Mouse (Mus musculus) right cerebral cortex, adult 18-20 months (tissue): ENCODE measurements around the gene Trappc6a.
A peak's percentile ranks its signal among the peaks of the same experiment; 100 is the strongest.
"Not testable (repeated sequence)": the region's sequence is repeated elsewhere in the genome, so short reads cannot be mapped to it uniquely, and the experiment has no call there.

Experiments
- DNase-seq: peaks from one replicate; pipeline ENCODE4 v3.0.0; 2022; ENCODE audit warnings: mixed read lengths

Trappc6a gene

DNA sequence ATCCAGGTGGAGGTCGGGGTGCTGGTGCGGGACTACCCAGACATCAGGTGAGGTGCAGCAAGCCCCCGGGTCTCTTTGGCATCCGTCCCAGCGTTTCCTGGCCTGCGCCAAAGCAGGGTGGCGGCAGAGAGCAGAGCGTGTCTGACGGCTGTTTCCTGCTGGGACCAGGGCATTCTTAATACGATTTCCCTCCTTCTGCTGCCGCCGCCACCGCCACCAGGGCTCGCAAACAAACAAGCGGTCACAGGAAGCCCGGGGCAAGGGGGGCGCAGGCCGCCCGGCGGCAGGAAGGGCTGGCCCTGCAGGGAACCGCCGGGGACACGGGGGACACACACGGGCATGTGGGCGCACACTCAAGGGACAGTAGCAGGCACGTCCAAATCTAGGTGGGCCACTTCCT is 16.5 kb upstream of the Trappc6a start:
- no peak for DNase-seq

DNA sequence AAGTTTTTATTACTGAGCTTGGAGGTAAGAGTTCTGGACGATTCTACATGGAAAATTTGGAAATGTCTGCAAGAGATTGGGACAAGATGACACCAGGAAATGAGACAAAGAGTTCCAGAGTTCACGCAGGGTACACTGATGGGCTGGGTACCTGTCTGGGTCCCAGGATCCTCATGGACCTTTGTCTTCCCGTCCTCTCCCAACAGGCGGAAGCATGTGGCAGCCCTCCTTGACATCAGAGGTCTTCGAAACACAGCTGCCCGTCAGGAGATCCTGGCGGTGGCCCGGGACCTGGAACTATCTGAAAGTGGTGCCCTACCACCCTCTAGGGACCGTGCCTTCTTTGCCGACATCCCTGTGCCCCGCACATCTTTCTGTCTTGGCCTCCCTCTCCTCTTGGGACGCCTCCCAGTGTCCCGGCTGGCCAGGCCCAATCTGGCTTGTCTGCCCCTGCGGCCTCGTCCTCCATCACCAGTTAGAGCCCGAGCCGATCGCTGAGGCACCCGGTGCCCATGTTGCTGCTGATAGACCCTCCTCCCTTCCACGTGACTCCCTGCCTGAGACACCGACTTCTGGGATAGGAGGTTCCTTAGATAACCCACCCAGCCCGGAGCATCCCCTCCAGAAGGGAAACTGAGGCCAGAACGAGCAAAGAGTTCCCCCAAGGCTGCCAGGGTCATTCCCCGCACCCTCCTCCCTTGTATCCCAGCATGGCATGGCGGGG is 13.3 kb upstream of the Trappc6a start:
- DNase-seq: no peak

DNA sequence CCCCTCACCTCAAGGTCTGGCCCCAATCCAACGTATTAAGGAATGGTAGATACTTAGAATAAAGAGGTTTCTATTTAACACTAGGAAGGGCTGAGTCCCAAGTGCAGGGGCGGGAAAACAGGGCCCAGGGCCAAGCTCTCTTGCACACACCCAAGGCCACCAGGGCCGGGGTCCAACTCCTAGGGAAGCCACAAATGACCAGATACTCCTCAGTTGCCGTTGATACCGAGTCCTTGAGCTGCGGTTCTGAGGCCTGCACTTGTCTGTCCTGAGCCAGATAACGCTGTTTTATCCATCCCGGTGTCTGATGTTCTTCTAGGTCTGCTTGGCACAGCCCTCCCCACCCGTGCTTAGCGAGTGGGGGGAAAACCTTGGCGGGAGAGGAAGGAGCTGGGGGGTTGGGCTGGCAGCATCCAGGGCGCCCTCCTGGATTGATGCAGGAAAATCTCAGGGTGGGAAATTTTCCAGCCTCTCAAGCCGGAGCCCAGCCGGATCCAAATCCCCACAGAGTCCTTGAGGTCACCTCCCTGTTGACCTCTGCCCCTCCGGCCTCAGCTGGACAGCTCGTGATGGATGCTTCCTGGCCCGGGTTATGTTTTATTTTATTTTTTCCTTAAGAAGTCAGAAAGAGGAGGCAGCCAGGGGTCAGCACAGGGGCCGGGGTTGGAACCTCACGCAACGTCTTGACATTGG is 12.5 kb upstream of the Trappc6a start:
- no peak for DNase-seq

GRCm38 (mm10) chr7:19496214-19496555 is 12.0 kb upstream of the Trappc6a start:
- DNase-seq: no peak

- DNase-seq: no peak
Measured at GRCm38 (mm10) chr7:19498326-19498725, 9.9 kb upstream of the Trappc6a start.

DNA sequence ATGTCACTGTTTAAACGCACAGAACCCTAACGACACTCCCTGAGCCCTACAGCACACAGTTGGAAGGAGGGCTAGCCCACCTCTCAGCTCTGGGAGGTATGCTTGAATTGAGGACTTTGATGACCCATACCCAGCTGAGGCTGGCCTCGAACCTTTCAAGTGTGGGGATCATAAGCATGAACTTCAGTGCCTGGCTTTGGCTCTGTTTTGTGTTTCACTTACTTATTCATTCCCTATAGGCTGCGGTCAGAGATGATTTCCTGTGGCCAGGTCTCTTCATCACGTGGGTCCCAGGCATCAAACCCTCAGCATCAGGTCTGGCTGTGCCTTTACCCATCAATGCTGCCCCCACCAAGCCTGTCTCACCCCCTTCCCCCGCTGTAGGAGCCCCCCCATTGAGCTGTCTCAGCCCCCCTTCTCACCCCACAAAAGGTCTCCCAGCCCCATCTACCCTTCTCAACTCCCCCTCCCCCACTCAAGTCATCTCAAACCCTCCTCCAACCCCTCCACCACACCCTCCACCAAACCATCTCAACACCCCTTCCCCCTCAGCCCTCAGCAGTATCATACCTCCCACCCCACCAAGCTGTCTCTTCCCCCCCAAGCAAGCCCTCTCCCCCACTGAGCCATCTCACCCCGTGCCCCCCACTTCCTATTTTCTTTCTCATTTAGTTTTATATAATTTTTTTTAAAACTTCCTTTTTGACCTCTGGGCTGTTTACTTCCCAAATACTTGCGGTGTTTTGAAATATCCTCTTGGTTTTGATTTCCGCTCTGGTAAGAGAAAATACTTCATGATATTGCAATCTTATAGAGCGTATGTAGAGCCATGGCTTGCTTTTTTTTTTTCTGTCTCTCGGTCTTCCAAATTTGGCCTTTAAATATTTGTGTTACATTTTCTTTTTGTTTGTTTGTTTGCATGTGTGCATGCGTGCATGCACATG is 7.5 kb upstream of the Trappc6a start:
- no peak for DNase-seq

- DNase-seq: no peak
Measured at GRCm38 (mm10) chr7:19501658-19502057, 6.5 kb upstream of the Trappc6a start.

DNA sequence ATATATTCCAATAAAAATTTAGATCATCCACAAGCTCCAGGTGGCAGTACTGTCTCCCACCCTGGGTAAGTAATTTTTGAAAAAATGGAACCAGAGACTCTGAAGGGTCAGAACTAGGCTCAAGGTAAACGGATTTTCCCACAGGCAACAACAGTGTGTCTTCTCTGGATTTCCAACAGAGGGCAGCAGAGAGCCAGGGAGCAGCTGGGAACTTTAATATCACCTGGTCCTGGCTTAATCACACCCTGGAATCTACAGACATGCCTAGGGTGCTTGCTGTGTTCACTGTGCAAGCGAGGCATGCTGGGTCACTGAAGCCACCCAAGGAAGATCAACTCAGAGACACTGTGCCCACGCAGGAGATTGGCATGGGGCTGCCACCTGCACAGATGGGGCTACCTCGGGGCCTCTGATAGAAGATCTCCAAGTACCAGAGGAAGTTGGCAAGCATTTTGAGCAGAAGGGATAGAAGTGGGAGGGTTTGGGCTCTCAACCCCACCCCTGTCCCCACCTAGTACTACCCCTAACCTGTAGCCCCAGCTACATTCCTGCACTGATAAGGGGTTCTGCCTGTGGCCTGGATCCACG is 4.6 kb upstream of the Trappc6a start:
- no peak for DNase-seq

- no peak for DNase-seq
Measured at GRCm38 (mm10) chr7:19506326-19506725, 1.9 kb upstream of the Trappc6a start.

DNA sequence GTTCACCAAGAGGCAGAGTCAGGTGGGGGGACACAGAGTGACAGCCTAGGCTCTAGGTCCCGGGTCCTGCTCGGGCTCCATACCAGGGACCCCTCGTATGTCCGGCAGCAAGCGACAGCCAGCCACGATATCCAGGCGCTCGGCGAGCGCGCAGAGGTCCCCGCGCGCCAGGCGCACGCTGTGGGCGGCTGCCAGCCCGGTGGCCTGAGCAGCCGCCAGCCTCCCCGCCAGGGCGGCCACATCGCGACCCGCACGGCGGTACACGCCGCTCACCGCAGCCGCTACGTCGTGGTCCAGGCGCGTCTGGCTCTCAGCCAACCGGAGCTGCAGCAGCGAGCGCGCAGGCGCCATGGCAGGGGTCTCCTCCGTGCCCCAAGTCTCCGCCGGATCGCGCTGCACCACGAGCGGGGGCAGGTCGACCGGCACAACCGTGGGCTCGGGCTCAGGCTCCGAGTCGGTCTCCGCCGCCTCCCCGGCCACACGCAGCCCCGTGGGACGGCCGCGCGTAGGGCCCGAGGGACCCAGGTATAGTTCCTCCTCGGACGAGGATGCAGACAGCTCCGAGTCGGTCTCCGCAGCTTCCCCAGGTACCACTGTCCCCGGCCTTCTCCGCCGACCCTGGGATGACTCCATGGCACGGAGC is 1.1 kb upstream of the Trappc6a start:
- no peak for DNase-seq

GRCm38 (mm10) chr7:19507612-19507981 is 598 bp upstream of the Trappc6a start:
- no peak for DNase-seq

GRCm38 (mm10) chr7:19508924-19509568 is 851 bp downstream of the Trappc6a start:
- no peak for DNase-seq

DNA sequence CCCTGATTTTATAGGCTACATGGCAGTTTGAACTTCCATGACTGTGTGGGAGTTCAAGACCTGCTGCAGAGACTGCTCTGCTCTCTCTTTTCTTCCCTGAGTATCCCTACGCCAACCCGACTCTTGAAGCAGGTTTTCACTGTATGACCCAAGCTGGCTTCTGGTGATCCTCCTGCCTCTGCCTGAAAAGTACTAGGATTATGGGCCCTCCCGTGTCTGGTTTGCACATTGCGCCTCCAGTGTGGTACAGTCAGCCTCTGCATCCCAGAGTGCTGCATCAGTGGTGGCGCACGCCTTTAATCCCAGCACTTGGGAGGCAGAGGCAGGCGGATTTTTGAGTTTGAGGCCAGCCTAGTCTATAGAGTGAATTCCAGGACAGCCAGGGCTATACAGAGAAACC is 1.6 kb downstream of the Trappc6a start:
- no peak for DNase-seq

DNA sequence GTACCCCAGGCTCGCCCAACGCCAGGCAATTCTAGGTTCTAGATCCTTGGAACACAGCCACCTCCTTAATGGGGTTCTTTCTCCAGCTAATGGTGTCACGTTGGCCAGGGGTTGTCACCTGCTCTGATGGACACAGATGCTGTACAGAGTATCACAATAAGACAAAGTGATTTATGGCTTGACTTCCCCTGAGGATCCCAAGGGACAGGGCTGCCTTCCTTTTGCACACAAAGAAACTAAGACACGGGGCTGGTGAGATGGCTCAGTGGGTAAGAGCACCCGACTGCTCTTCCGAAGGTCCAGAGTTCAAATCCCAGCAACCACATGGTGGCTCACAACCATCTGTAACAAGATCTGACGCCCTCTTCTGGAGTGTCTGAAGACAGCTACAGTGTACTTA is 3.7 kb downstream of the Trappc6a start:
- not testable (repeated sequence) for DNase-seq

DNA sequence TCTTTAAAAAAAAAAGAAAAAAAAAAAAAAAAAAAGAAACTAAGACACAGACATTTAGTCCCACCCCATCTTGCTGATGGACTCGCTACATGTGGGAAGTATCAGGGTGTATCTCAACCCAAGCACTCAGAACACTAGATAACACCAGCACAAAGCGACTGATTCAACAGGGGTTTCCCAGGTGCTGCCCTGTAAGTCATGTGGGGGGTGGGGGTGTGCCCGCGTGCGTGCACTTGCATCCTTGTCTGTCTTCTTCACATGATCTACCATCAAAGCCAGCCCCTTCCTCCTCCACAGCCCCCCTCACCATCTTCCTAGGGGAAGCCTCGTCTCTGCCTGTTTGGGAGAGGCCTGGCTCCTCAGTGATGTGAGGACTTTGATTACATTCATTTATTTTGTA is 4.2 kb downstream of the Trappc6a start:
- DNase-seq: no peak

DNA sequence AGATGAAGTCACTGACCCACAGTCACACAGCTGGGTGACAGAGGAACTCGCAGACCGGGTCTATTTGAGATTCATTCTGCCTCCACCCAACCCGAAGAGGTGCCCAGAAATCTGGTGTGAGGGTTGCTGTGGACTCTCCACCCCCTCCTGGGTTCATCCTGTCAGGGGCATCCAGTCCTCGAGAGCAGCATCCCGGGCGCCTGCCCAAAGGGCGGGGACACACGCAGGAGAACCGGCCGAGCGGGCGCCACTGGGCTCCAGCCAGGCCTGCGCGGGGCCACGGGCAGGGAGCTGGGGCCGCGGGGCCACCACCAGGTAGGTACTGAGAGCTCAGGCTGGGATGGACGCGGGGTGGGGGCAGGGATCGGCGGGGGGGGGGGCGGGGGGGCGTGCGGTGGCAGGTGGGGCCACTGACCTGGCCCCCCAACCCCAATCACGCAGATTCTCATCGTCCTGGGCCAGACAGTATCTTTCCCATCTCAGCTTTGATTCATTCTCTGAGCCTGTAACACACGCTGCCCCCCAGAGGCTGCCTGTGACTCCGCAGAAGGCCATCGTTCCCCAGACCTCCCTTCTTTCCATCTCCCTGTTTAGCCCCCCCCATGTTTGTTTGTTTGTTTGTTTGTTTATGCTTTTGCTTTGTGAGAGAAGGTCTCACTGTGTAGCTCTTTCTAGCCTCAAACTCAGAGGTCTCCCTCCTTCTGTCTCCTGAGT is 9.6 kb downstream of the Trappc6a start, which contains the start of gene Nkpd1:
TSS of gene Nkpd1 (plus strand) at position 187 of the 714 bp plus-strand sequence.
- DNase-seq: no peak

DNA sequence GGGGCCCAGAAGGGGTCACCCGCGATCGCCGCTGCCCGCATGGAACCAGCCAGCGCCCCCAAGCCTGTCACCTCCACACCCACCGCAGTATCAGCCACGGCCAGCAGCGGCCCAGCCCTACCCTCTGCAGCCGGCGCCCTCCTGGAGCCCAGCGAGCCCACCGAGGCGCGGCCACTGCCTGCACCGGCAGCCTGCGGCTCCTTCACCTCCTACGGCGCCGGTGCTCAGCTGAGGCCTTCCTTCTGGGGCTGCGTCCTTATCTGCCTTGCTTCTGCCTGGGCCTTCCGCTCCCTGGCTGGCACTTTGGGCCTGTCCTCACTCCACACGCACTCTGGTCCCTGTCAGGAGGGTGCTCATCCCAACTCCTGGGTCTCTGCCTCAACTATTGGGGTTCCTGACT is 11.8 kb downstream of the Trappc6a start:
- DNase-seq: no peak

GRCm38 (mm10) chr7:19523017-19523756 is 15.0 kb downstream of the Trappc6a start:
- DNase-seq: no peak

GRCm38 (mm10) chr7:19523757-19524419 is 15.7 kb downstream of the Trappc6a start:
- DNase-seq: peak; percentile 61
